Mouse (Mus musculus): ENCODE results near the gene Poc1a. TPM values are rescaled to one million over a fixed set of nuclear protein-coding genes. Genes with fewer than 3 reads are reported as not detected.

Poc1a gene
- total RNA-seq, 2 experiments from 2014 or later = 18.6 to 19.6 TPM

- DNase-seq (ENCODE audit: extremely low spot score in 1 of 2, low spot score in 2 of 2) = no peak
- intact Hi-C loops (cut with DNase I) = no loop called here
- Histone ChIP-seq H3K27ac (peak overlapping the region; percentile 50), H3K4me3 (no peak overlapping the region)
- no peak for TF ChIP-seq CTCF (IDR thresholded peaks at IDR 0.05)
Measured at GRCm38 (mm10) chr9:106342573-106342972, 61.7 kb downstream of the Poc1a start.

- intact Hi-C loops (cut with DNase I) = no loop called here
- H3K4me3 ChIP-seq = no peak overlapping the region
- DNase-seq (ENCODE audit: extremely low spot score in 1 of 2, low spot score in 2 of 2) = peak; percentile 55 to 65
- peak overlapping the region; percentile 84 for H3K27ac ChIP-seq
- no peak for TF ChIP-seq CTCF (IDR thresholded peaks at IDR 0.05)
Measured at GRCm38 (mm10) chr9:106345167-106345566, 64.3 kb downstream of the Poc1a start.

GRCm38 (mm10) chr9:106345630-106346029 is 64.8 kb downstream of the Poc1a start:
- intact Hi-C loops (cut with DNase I) = no loop called here
- TF ChIP-seq CTCF (IDR thresholded peaks at IDR 0.05) = no peak
- Histone ChIP-seq H3K27ac (peak overlapping the region; percentile 84), H3K4me3 (no peak overlapping the region)
- DNase-seq (ENCODE audit: extremely low spot score in 1 of 2, low spot score in 2 of 2) = no peak

- DNase-seq (ENCODE audit: extremely low spot score in 1 of 2, low spot score in 2 of 2) = no peak
- intact Hi-C loops (cut with DNase I) = loop anchor here (2.0 kb wide), 1 partner anchor 41 kb away; no protein-coding TSS in a partner anchor
- no peak for TF ChIP-seq CTCF (IDR thresholded peaks at IDR 0.05)
- Histone ChIP-seq H3K27ac (no peak overlapping the region), H3K4me3 (no peak overlapping the region)
Measured at GRCm38 (mm10) chr9:106348281-106348680, 67.4 kb downstream of the Poc1a start.

GRCm38 (mm10) chr9:106349075-106349474 is 68.2 kb downstream of the Poc1a start:
- intact Hi-C loops (cut with DNase I) = loop anchor here (2.0 kb wide), 1 partner anchor 42 kb away; no protein-coding TSS in a partner anchor
- DNase-seq (ENCODE audit: extremely low spot score in 1 of 2, low spot score in 2 of 2) = peak in 1 of 2 experiments; percentile 36
- Histone ChIP-seq H3K4me3 (no peak overlapping the region), H3K27ac (no peak overlapping the region)
- TF ChIP-seq CTCF (IDR thresholded peaks at IDR 0.05) = peak; percentile 60

GRCm38 (mm10) chr9:106351178-106351577 is 70.3 kb downstream of the Poc1a start:
- TF ChIP-seq CTCF (IDR thresholded peaks at IDR 0.05) = peak; percentile 10; the same call in 1 of the 2 replicates
- no peak for DNase-seq (ENCODE audit: extremely low spot score in 1 of 2, low spot score in 2 of 2)
- intact Hi-C loops (cut with DNase I) = no loop called here
- no peak overlapping the region for H3K27ac ChIP-seq
- no peak overlapping the region for H3K4me3 ChIP-seq

- Histone ChIP-seq H3K4me3 (no peak overlapping the region), H3K27ac (no peak overlapping the region)
- no peak for DNase-seq (ENCODE audit: extremely low spot score in 1 of 2, low spot score in 2 of 2)
- intact Hi-C loops (cut with DNase I) = no loop called here
- TF ChIP-seq CTCF (IDR thresholded peaks at IDR 0.05) = no peak
Measured at GRCm38 (mm10) chr9:106353779-106354178, 72.9 kb downstream of the Poc1a start.

- intact Hi-C loops (cut with DNase I) = no loop called here
- no peak overlapping the region for H3K27ac ChIP-seq
- H3K4me3 ChIP-seq = no peak overlapping the region
- TF ChIP-seq CTCF (IDR thresholded peaks at IDR 0.05) = no peak
- DNase-seq (ENCODE audit: extremely low spot score in 1 of 2, low spot score in 2 of 2) = no peak
Measured at GRCm38 (mm10) chr9:106354810-106355209, 73.9 kb downstream of the Poc1a start.

- Histone ChIP-seq H3K4me3 (no peak overlapping the region), H3K27ac (no peak overlapping the region)
- no peak for TF ChIP-seq CTCF (IDR thresholded peaks at IDR 0.05)
- intact Hi-C loops (cut with DNase I) = no loop called here
- no peak for DNase-seq (ENCODE audit: extremely low spot score in 1 of 2, low spot score in 2 of 2)
Measured at GRCm38 (mm10) chr9:106355217-106355974, 74.5 kb downstream of the Poc1a start.

GRCm38 (mm10) chr9:106355975-106356286 is 75.1 kb downstream of the Poc1a start:
- no peak for DNase-seq (ENCODE audit: extremely low spot score in 1 of 2, low spot score in 2 of 2)
- intact Hi-C loops (cut with DNase I) = no loop called here
- H3K4me3 ChIP-seq = no peak overlapping the region
- H3K27ac ChIP-seq = no peak overlapping the region
- no peak for TF ChIP-seq CTCF (IDR thresholded peaks at IDR 0.05)

- DNase-seq (ENCODE audit: extremely low spot score in 1 of 2, low spot score in 2 of 2) = no peak
Measured at GRCm38 (mm10) chr9:106356323-106356844, 75.5 kb downstream of the Poc1a start.

GRCm38 (mm10) chr9:106357167-106357566 is 76.3 kb downstream of the Poc1a start:
- TF ChIP-seq CTCF (IDR thresholded peaks at IDR 0.05) = no peak
- intact Hi-C loops (cut with DNase I) = no loop called here
- H3K27ac ChIP-seq = no peak overlapping the region
- DNase-seq (ENCODE audit: extremely low spot score in 1 of 2, low spot score in 2 of 2) = no peak
- no peak overlapping the region for H3K4me3 ChIP-seq

More at GRCm38 (mm10) chr9:106356323-106356844, 75.5 kb downstream of the Poc1a start:
- Histone ChIP-seq H3K27ac (no peak overlapping the region), H3K4me3 (no peak overlapping the region)
- no peak for TF ChIP-seq CTCF (IDR thresholded peaks at IDR 0.05)
- intact Hi-C loops (cut with DNase I) = no loop called here

GRCm38 (mm10) chr9:106359297-106359696 is 78.4 kb downstream of the Poc1a start:
- intact Hi-C loops (cut with DNase I) = no loop called here
- Histone ChIP-seq H3K4me3 (no peak overlapping the region), H3K27ac (no peak overlapping the region)
- TF ChIP-seq CTCF (IDR thresholded peaks at IDR 0.05) = no peak
- no peak for DNase-seq (ENCODE audit: extremely low spot score in 1 of 2, low spot score in 2 of 2)

Data from left cerebral cortex, adult 2 months (tissue).